Mouse (Mus musculus) stomach, postnatal 0 days (tissue): ENCODE measurements around the gene Plekhb2. TPM values are rescaled to one million over a fixed set of nuclear protein-coding genes. Genes with fewer than 3 reads are reported as not detected.

Source experiments
- ATAC-seq: fragments of 200-750 bp; cut with Nextera tagmentation; 2 replicates; pipeline ENCODE4 v1.8.0; 2017; ENCODE audit not compliant: low FRiP score, low TSS enrichment
- DNase-seq: peaks from one replicate; pipeline ENCODE4 v3.0.0-alpha.2; 2016; ENCODE audit warnings: low spot score
- H3K27ac ChIP-seq: fragments of 300-500 bp; sonication (generic); replicated peaks from 2 replicates; pipeline ENCODE4 v1.5.1; 2014; ENCODE audit warnings: mild to moderate bottlenecking, control low read depth
- H3K27me3 ChIP-seq: fragments of 300-500 bp; sonication (generic); 2 replicates; pipeline ENCODE4 v1.6.1; 2014; ENCODE audit warnings: low read length; ENCODE audit not compliant: control insufficient read depth, insufficient read depth
- H3K36me3 ChIP-seq: fragments of 300-500 bp; sonication (generic); 2 replicates; pipeline ENCODE4 v1.6.1; 2014; ENCODE audit warnings: low read length, mixed read lengths; ENCODE audit not compliant: control insufficient read depth, insufficient read depth
- H3K4me1 ChIP-seq: fragments of 300-500 bp; sonication (generic); replicated peaks from 2 replicates; pipeline ENCODE4 v1.6.1; 2014; ENCODE audit warnings: antibody characterized with exemption; ENCODE audit not compliant: control insufficient read depth, insufficient read depth
- H3K4me2 ChIP-seq: fragments of 300-500 bp; sonication (generic); replicated peaks from 2 replicates; pipeline ENCODE4 v1.6.1; 2014; ENCODE audit warnings: low read depth, mild to moderate bottlenecking, control low read depth, moderate library complexity
- H3K4me3 ChIP-seq: fragments of 300-500 bp; sonication (generic); 2 replicates; pipeline ENCODE4 v1.5.1; 2014; ENCODE audit warnings: low read depth, low read length, control low read depth
- H3K9ac ChIP-seq: fragments of 300-500 bp; sonication (generic); 2 replicates; pipeline ENCODE4 v1.6.1; 2014; ENCODE audit warnings: mild to moderate bottlenecking, low read length, control low read depth, mixed read lengths
- H3K9me3 ChIP-seq: fragments of 300-500 bp; sonication (generic); 2 replicates; pipeline ENCODE4 v1.6.1; 2016; ENCODE audit warnings: low read length; ENCODE audit not compliant: control insufficient read depth
- CTCF ChIP-seq: IDR thresholded peaks from 2 replicates; pipeline ENCODE4 v1.5.1; 2016; ENCODE audit warnings: antibody characterized with exemption, low read depth, mild to moderate bottlenecking, moderate library complexity
- EP300 ChIP-seq: optimal IDR thresholded peaks from 2 replicates; pipeline ENCODE3; 2016; ENCODE audit warnings: antibody characterized with exemption
- WGBS: fragments of 180-500 bp; shearing (Covaris S2); extraction: QIAGEN DNeasy Blood & Tissue Kit; methylation state at CpG from one replicate; pipeline ENCODE4 v1.1.7; 2014; 5-methylcytosine and 5-hydroxymethylcytosine counted together
- polyA plus RNA-seq: library from polyadenylated mRNA; unstranded; fragments of >200 nt; fragmentation: Nextera tagmentation; extraction: Ambion mirVana; gene quantifications from 2 replicates; pipeline ENCODE4 v1.2.1, GENCODE M21; 2015

Gene Plekhb2
- polyA plus RNA-seq: 103 and 105 TPM in 2 replicates

- DNase-seq: peak; percentile 92
- peak within 1 kb of the TSS; percentile 92 for H3K9ac ChIP-seq
- peak within 1 kb of the TSS; percentile 93 for H3K4me2 ChIP-seq
- no peak for TF ChIP-seq CTCF
- no peak for TF ChIP-seq EP300
- H3K4me1 ChIP-seq: no peaks in the 10 kb centered on the region
- no peaks in the 10 kb centered on the region for H3K36me3 ChIP-seq
- ATAC-seq: peak; percentile 88
- WGBS: under 1% methylated on average over 38 of the region's 40 CpGs
- peak within 1 kb of the TSS; percentile 93 for H3K27ac ChIP-seq
- no peaks in the 10 kb centered on the region for H3K27me3 ChIP-seq
- peak within 1 kb of the TSS; percentile 73 for H3K4me3 ChIP-seq
- no peaks in the 10 kb centered on the region for H3K9me3 ChIP-seq
Observed at GRCm38 (mm10) chr1:34849745-34850342, at the start of gene Plekhb2. Gene Plekhb2 (plus strand): TSS chr1:34849976.

GRCm38 (mm10) chr1:34801616-34802289 is 48.0 kb upstream of the Plekhb2 start:
- H3K9ac ChIP-seq: peak overlapping the region; percentile 68
- 0 out of 2 replicates have a peak overlapping the region, but pooled peaks have one; percentile 8 for H3K27ac ChIP-seq
- no peaks in the 10 kb centered on the region for H3K4me1 ChIP-seq
- H3K36me3 ChIP-seq: no peaks in the 10 kb centered on the region
- ATAC-seq: peak; percentile 77
- under 1% methylated on average over 45 of the region's 47 CpGs for WGBS
- DNase-seq: peak; percentile 77
- TF ChIP-seq CTCF (no peak), EP300 (no peak)
- H3K4me3 ChIP-seq: peak overlapping the region; percentile 63
- H3K4me2 ChIP-seq: peak overlapping the region; percentile 98
- H3K27me3 ChIP-seq: no peaks in the 10 kb centered on the region
- no peaks in the 10 kb centered on the region for H3K9me3 ChIP-seq

- Histone ChIP-seq H3K9me3 (no peaks in the 10 kb centered on the region), H3K9ac (no peak overlapping the region), H3K4me2 (peak overlapping the region; percentile 98), H3K4me3 (peak overlapping the region; percentile 63), H3K36me3 (no peaks in the 10 kb centered on the region), H3K27ac (0 out of 2 replicates have a peak overlapping the region, but pooled peaks have one; percentile 8), H3K4me1 (no peaks in the 10 kb centered on the region), H3K27me3 (no peaks in the 10 kb centered on the region)
- DNase-seq (peak; percentile 41), ATAC-seq (0 out of 2 replicates have a peak, but pooled peaks have one; percentile 20)
- 34% methylated on average over 7 of the region's 7 CpGs for WGBS
- TF ChIP-seq CTCF: no peak
- no peak for TF ChIP-seq EP300
Observed at GRCm38 (mm10) chr1:34802290-34802642, 47.5 kb upstream of the Plekhb2 start.

- Histone ChIP-seq H3K36me3 (no peaks in the 10 kb centered on the region), H3K27me3 (no peaks in the 10 kb centered on the region), H3K4me1 (no peaks in the 10 kb centered on the region), H3K27ac (no peak overlapping the region), H3K4me3 (no peak overlapping the region), H3K9me3 (no peaks in the 10 kb centered on the region), H3K9ac (no peak overlapping the region), H3K4me2 (no peak overlapping the region)
- DNase-seq (no peak), ATAC-seq (no peak)
- WGBS: 90% methylated on average over 7 of the region's 7 CpGs
- TF ChIP-seq EP300 (no peak), CTCF (no peak)
Observed at GRCm38 (mm10) chr1:34804863-34805262, 44.9 kb upstream of the Plekhb2 start.

GRCm38 (mm10) chr1:34805931-34806520 is 43.8 kb upstream of the Plekhb2 start:
- Histone ChIP-seq H3K36me3 (no peaks in the 10 kb centered on the region; the same call in 1 of the 2 replicates), H3K9me3 (no peaks in the 10 kb centered on the region), H3K4me1 (no peaks in the 10 kb centered on the region), H3K9ac (no peak overlapping the region), H3K27me3 (no peaks in the 10 kb centered on the region), H3K4me2 (no peak overlapping the region), H3K27ac (no peak overlapping the region), H3K4me3 (no peak overlapping the region)
- 35% methylated on average over 34 of the region's 35 CpGs for WGBS
- ATAC-seq (no peak), DNase-seq (no peak)
- TF ChIP-seq CTCF (no peak), EP300 (no peak)
